Mouse (Mus musculus): ENCODE data around the gene Kbtbd7. TPM values are rescaled to one million over a fixed set of nuclear protein-coding genes. Genes with fewer than 3 reads are reported as not detected.
"Not testable (repeated sequence)": the region's sequence is repeated elsewhere in the genome, so short reads cannot be mapped to it uniquely, and the experiment has no call there.

Gene Kbtbd7
- total RNA-seq, 2 experiments from 2014 or later = 7.8 to 9.4 TPM

GRCm38 (mm10) chr14:79445055-79445620, 18.8 kb downstream of the Kbtbd7 start:
- DNase-seq = no peak

- peak; percentile 82 to 84 for DNase-seq
These were observed 25.6 kb downstream of the Kbtbd7 start, which contains the start of gene Kbtbd6 for GRCm38 (mm10) chr14:79451681-79452590. Gene Kbtbd6 (plus strand): TSS chr14:79451835.

- DNase-seq = not testable (repeated sequence)
These were observed 26.3 kb downstream of the Kbtbd7 start for GRCm38 (mm10) chr14:79452591-79452934.

- DNase-seq = no peak
These were observed 34.1 kb downstream of the Kbtbd7 start for GRCm38 (mm10) chr14:79460401-79460800.

GRCm38 (mm10) chr14:79460988-79461387, 34.7 kb downstream of the Kbtbd7 start:
- DNase-seq = no peak

GRCm38 (mm10) chr14:79465623-79466022, 39.3 kb downstream of the Kbtbd7 start:
- DNase-seq = no peak

- peak; percentile 67 to 81 for DNase-seq
These were observed 41.3 kb downstream of the Kbtbd7 start for GRCm38 (mm10) chr14:79467621-79468020.

GRCm38 (mm10) chr14:79473384-79473783, 47.1 kb downstream of the Kbtbd7 start:
- DNase-seq = no peak

Other genes with a start within 250 kb of the Kbtbd7 start
- not detected for gene Zfp957, start 179.1 kb upstream of the Kbtbd7 start, total RNA-seq (2021)
- gene Rgcc, start 124.9 kb upstream of the Kbtbd7 start, total RNA-seq (2021) = 100 to 1,000 TPM; 122 to 238 TPM
- gene Naa16, start 35.7 kb upstream of the Kbtbd7 start, total RNA-seq (2021) = 10 to 100 TPM; 22.8 to 25.5 TPM
- gene Mtrf1, start 28.7 kb upstream of the Kbtbd7 start, total RNA-seq (2021) = 1 to 10 TPM; 3.9 to 8.8 TPM
- gene Kbtbd6, start 25.3 kb downstream of the Kbtbd7 start, total RNA-seq (2021) = under 1 TPM; 0.13 TPM
- gene Elf1, start 54.7 kb downstream of the Kbtbd7 start, total RNA-seq (2021) = 10 to 100 TPM; 22.1 to 26.0 TPM
- 10 to 100 TPM; 39.7 to 42.7 TPM for gene Wbp4, start 55.0 kb downstream of the Kbtbd7 start, total RNA-seq (2021)
- 100 to 1,000 TPM in 1 of 2 experiments, 10 to 100 TPM in 1; 96.7 to 149 TPM for gene Sugt1, start 161.2 kb downstream of the Kbtbd7 start, total RNA-seq (2021)
- gene Cnmd, start 235.7 kb downstream of the Kbtbd7 start, total RNA-seq (2021) = under 1 TPM; 0.60 to 0.92 TPM